Mouse (Mus musculus): Measurements from ENCODE around the gene Gm17334. TPM values are rescaled to one million over a fixed set of nuclear protein-coding genes. Genes with fewer than 3 reads are reported as not detected.

Gm17334 gene
- polyA plus RNA-seq, 1 experiment from 2014 or later, result not detected

- H3K4me2 ChIP-seq, result no peak overlapping the region
- H3K4me3 ChIP-seq, result no peak overlapping the region
- no peaks in the 10 kb centered on the region for H3K36me3 ChIP-seq (replicated peaks)
- H3K27ac ChIP-seq, result no peak overlapping the region
- H3K27me3 ChIP-seq (replicated peaks), result no peaks in the 10 kb centered on the region
- no peaks in the 10 kb centered on the region for H3K4me1 ChIP-seq
- no peak for ATAC-seq (replicated peaks)
- no peak overlapping the region for H3K9ac ChIP-seq
- H3K9me3 ChIP-seq, result no peaks in the 10 kb centered on the region
- WGBS, result 72% methylated on average over 4 of the region's 4 CpGs
These were observed 23.7 kb downstream of the Gm17334 start for GRCm38 (mm10) chr11:53749306-53749705.

GRCm38 (mm10) chr11:53748614-53749013, 24.4 kb downstream of the Gm17334 start:
- no peak overlapping the region for H3K9ac ChIP-seq
- no peak for ATAC-seq (replicated peaks)
- 95% methylated on average over 6 of the region's 6 CpGs for WGBS
- no peaks in the 10 kb centered on the region for H3K36me3 ChIP-seq (replicated peaks)
- H3K4me1 ChIP-seq, result no peaks in the 10 kb centered on the region
- H3K4me2 ChIP-seq, result no peak overlapping the region
- H3K9me3 ChIP-seq, result no peaks in the 10 kb centered on the region
- H3K27me3 ChIP-seq (replicated peaks), result no peaks in the 10 kb centered on the region
- no peak overlapping the region for H3K4me3 ChIP-seq
- H3K27ac ChIP-seq, result no peak overlapping the region

- no peaks in the 10 kb centered on the region for H3K9me3 ChIP-seq
- H3K36me3 ChIP-seq (replicated peaks), result no peaks in the 10 kb centered on the region
- WGBS, result 93% methylated on average over 9 of the region's 9 CpGs
- H3K9ac ChIP-seq, result no peak overlapping the region
- no peak overlapping the region for H3K4me2 ChIP-seq
- no peak overlapping the region for H3K4me3 ChIP-seq
- ATAC-seq (replicated peaks), result no peak
- H3K4me1 ChIP-seq, result no peaks in the 10 kb centered on the region
- H3K27ac ChIP-seq, result no peak overlapping the region
- no peaks in the 10 kb centered on the region for H3K27me3 ChIP-seq (replicated peaks)
These were observed 25.0 kb downstream of the Gm17334 start for GRCm38 (mm10) chr11:53747985-53748384.

GRCm38 (mm10) chr11:53745260-53745659, 27.7 kb downstream of the Gm17334 start:
- no peak overlapping the region for H3K9ac ChIP-seq
- 98% methylated on average over 2 of the region's 2 CpGs for WGBS
- H3K27me3 ChIP-seq (replicated peaks), result no peaks in the 10 kb centered on the region
- no peaks in the 10 kb centered on the region for H3K4me1 ChIP-seq
- H3K4me3 ChIP-seq, result no peak overlapping the region
- H3K4me2 ChIP-seq, result no peak overlapping the region
- no peak overlapping the region for H3K27ac ChIP-seq
- H3K9me3 ChIP-seq, result no peaks in the 10 kb centered on the region
- no peaks in the 10 kb centered on the region for H3K36me3 ChIP-seq (replicated peaks)
- ATAC-seq (replicated peaks), result no peak

GRCm38 (mm10) chr11:53742353-53742752, 30.6 kb downstream of the Gm17334 start:
- no peak for ATAC-seq (replicated peaks)
- Histone ChIP-seq H3K4me3 (no peak overlapping the region), H3K27me3 (replicated peaks) (no peaks in the 10 kb centered on the region), H3K9ac (no peak overlapping the region), H3K4me2 (no peak overlapping the region), H3K27ac (no peak overlapping the region), H3K9me3 (no peaks in the 10 kb centered on the region), H3K4me1 (no peaks in the 10 kb centered on the region), H3K36me3 (replicated peaks) (no peaks in the 10 kb centered on the region)
- WGBS, result 10% methylated on average over 5 of the region's 5 CpGs

GRCm38 (mm10) chr11:53737573-53737946, 35.4 kb downstream of the Gm17334 start:
- ATAC-seq (replicated peaks), result no peak
- Histone ChIP-seq H3K4me1 (no peaks in the 10 kb centered on the region), H3K9ac (no peak overlapping the region), H3K9me3 (no peaks in the 10 kb centered on the region), H3K27ac (no peak overlapping the region), H3K4me2 (no peak overlapping the region), H3K36me3 (replicated peaks) (no peaks in the 10 kb centered on the region), H3K4me3 (no peak overlapping the region), H3K27me3 (replicated peaks) (no peaks in the 10 kb centered on the region)
- 34% methylated on average over 6 of the region's 6 CpGs for WGBS

GRCm38 (mm10) chr11:53736771-53737572, 36.0 kb downstream of the Gm17334 start:
- peak; percentile 62; the same call in 1 of the 2 replicates for ATAC-seq (replicated peaks)
- no peak overlapping the region for H3K27ac ChIP-seq
- no peaks in the 10 kb centered on the region for H3K4me1 ChIP-seq
- H3K27me3 ChIP-seq (replicated peaks), result no peaks in the 10 kb centered on the region
- H3K9ac ChIP-seq, result no peak overlapping the region
- H3K9me3 ChIP-seq, result no peaks in the 10 kb centered on the region
- H3K36me3 ChIP-seq (replicated peaks), result no peaks in the 10 kb centered on the region
- WGBS, result 50% methylated on average over 14 of the region's 14 CpGs
- no peak overlapping the region for H3K4me2 ChIP-seq
- H3K4me3 ChIP-seq, result no peak overlapping the region

- Histone ChIP-seq H3K27ac (no peak overlapping the region), H3K9me3 (no peaks in the 10 kb centered on the region), H3K4me1 (no peaks in the 10 kb centered on the region), H3K36me3 (replicated peaks) (no peaks in the 10 kb centered on the region), H3K4me3 (no peak overlapping the region), H3K27me3 (replicated peaks) (no peaks in the 10 kb centered on the region), H3K9ac (no peak overlapping the region), H3K4me2 (peak overlapping the region; percentile 46)
- WGBS, result 21% methylated on average over 17 of the region's 17 CpGs
- ATAC-seq (replicated peaks), result peak; percentile 84
These were observed 37.2 kb downstream of the Gm17334 start for GRCm38 (mm10) chr11:53735682-53736245.

- no peaks in the 10 kb centered on the region for H3K4me1 ChIP-seq
- WGBS, result 72% methylated on average over 18 of the region's 18 CpGs
- no peaks in the 10 kb centered on the region for H3K9me3 ChIP-seq
- no peaks in the 10 kb centered on the region for H3K27me3 ChIP-seq (replicated peaks)
- H3K9ac ChIP-seq, result no peak overlapping the region
- H3K36me3 ChIP-seq (replicated peaks), result no peaks in the 10 kb centered on the region
- no peak overlapping the region for H3K4me3 ChIP-seq
- H3K4me2 ChIP-seq, result peak overlapping the region; percentile 46; the same call in 1 of the 2 replicates
- ATAC-seq (replicated peaks), result no peak
- no peak overlapping the region for H3K27ac ChIP-seq
These were observed 37.9 kb downstream of the Gm17334 start for GRCm38 (mm10) chr11:53734970-53735681.

GRCm38 (mm10) chr11:53734431-53734830, 38.6 kb downstream of the Gm17334 start:
- WGBS, result 87% methylated on average over 2 of the region's 2 CpGs
- no peak for ATAC-seq (replicated peaks)

GRCm38 (mm10) chr11:53733824-53734223, 39.2 kb downstream of the Gm17334 start:
- 86% methylated on average over 7 of the region's 7 CpGs for WGBS

More at GRCm38 (mm10) chr11:53734431-53734830, 38.6 kb downstream of the Gm17334 start:
- H3K9me3 ChIP-seq, result no peaks in the 10 kb centered on the region
- no peak overlapping the region for H3K4me2 ChIP-seq
- no peak overlapping the region for H3K9ac ChIP-seq
- no peak overlapping the region for H3K4me3 ChIP-seq
- H3K27ac ChIP-seq, result no peak overlapping the region
- no peaks in the 10 kb centered on the region for H3K4me1 ChIP-seq
- H3K36me3 ChIP-seq (replicated peaks), result no peaks in the 10 kb centered on the region
- no peaks in the 10 kb centered on the region for H3K27me3 ChIP-seq (replicated peaks)

GRCm38 (mm10) chr11:53732244-53732643, 40.7 kb downstream of the Gm17334 start:
- H3K27me3 ChIP-seq (replicated peaks), result no peaks in the 10 kb centered on the region
- no peak overlapping the region for H3K4me2 ChIP-seq
- no peak overlapping the region for H3K27ac ChIP-seq
- no peaks in the 10 kb centered on the region for H3K4me1 ChIP-seq
- no peak for ATAC-seq (replicated peaks)
- H3K9ac ChIP-seq, result no peak overlapping the region
- WGBS, result 95% methylated on average over 8 of the region's 8 CpGs
- no peak overlapping the region for H3K4me3 ChIP-seq
- no peaks in the 10 kb centered on the region for H3K9me3 ChIP-seq
- no peaks in the 10 kb centered on the region for H3K36me3 ChIP-seq (replicated peaks)

More at GRCm38 (mm10) chr11:53733824-53734223, 39.2 kb downstream of the Gm17334 start:
- H3K9me3 ChIP-seq, result no peaks in the 10 kb centered on the region
- no peak overlapping the region for H3K27ac ChIP-seq
- no peaks in the 10 kb centered on the region for H3K4me1 ChIP-seq
- no peak overlapping the region for H3K4me3 ChIP-seq
- H3K9ac ChIP-seq, result no peak overlapping the region
- H3K4me2 ChIP-seq, result no peak overlapping the region
- H3K27me3 ChIP-seq (replicated peaks), result no peaks in the 10 kb centered on the region
- ATAC-seq (replicated peaks), result no peak
- H3K36me3 ChIP-seq (replicated peaks), result no peaks in the 10 kb centered on the region

Measured in midbrain, embryonic 15.5 days (tissue).